Mouse (Mus musculus): Measurements from ENCODE around the gene Nf1. TPM values are rescaled to one million over a fixed set of nuclear protein-coding genes. Genes with fewer than 3 reads are reported as not detected.

The Nf1 gene
- polyA plus RNA-seq, 1 experiment from 2014 or later, result 1.3 TPM

GRCm38 (mm10) chr11:79323985-79324685, 15.4 kb upstream of the Nf1 start:
- no peak for ATAC-seq (ENCODE audit: low read depth)
- Histone ChIP-seq H3K27me3 (ENCODE audit: control insufficient read depth, insufficient read depth, low read depth, low read length) (no peaks in the 10 kb centered on the region), H3K9me3 (replicated peaks; ENCODE audit: control insufficient read depth, low read length) (no peaks in the 10 kb centered on the region), H3K36me3 (ENCODE audit: control insufficient read depth, insufficient read depth) (no peaks in the 10 kb centered on the region), H3K4me1 (ENCODE audit: control insufficient read depth, low read depth, low read length) (no peaks in the 10 kb centered on the region), H3K27ac (ENCODE audit: low read length) (no peak overlapping the region), H3K9ac (ENCODE audit: low read depth, low read length) (no peak overlapping the region), H3K4me2 (ENCODE audit: low read depth, low read length) (no peak overlapping the region), H3K4me3 (ENCODE audit: low read depth, low read length) (no peak overlapping the region)
- 69% methylated on average over 12 of the region's 12 CpGs for WGBS (ENCODE audit: insufficient replicate concordance)

DNA sequence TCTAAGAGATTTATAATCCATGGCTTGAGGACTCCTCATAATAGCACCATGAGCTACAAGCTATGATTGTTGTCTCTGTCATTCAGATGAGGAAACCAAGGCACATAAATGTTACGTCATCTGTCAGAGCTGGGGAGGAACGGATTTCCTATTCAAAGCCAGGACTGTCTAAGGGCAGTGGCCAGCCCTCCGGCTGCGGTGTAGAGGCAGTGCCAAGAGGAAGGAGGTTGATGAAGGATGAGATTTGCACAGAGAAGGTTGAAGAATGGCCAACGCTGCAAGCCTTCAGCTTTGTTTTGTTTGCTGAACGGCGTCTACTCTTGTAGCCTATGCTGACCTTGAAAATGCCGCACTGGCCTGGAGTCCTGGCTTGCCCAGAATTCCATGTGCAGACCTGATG, 13.8 kb upstream of the Nf1 start:
- Histone ChIP-seq H3K36me3 (ENCODE audit: control insufficient read depth, insufficient read depth) (no peaks in the 10 kb centered on the region), H3K27me3 (ENCODE audit: control insufficient read depth, insufficient read depth, low read depth, low read length) (no peaks in the 10 kb centered on the region), H3K9ac (ENCODE audit: low read depth, low read length) (no peak overlapping the region), H3K4me3 (ENCODE audit: low read depth, low read length) (no peak overlapping the region), H3K4me1 (ENCODE audit: control insufficient read depth, low read depth, low read length) (no peaks in the 10 kb centered on the region), H3K9me3 (replicated peaks; ENCODE audit: control insufficient read depth, low read length) (no peaks in the 10 kb centered on the region), H3K27ac (ENCODE audit: low read length) (no peak overlapping the region), H3K4me2 (ENCODE audit: low read depth, low read length) (no peak overlapping the region)
- 27% methylated on average over 8 of the region's 8 CpGs for WGBS (ENCODE audit: insufficient replicate concordance)
- no peak for ATAC-seq (ENCODE audit: low read depth)

DNA sequence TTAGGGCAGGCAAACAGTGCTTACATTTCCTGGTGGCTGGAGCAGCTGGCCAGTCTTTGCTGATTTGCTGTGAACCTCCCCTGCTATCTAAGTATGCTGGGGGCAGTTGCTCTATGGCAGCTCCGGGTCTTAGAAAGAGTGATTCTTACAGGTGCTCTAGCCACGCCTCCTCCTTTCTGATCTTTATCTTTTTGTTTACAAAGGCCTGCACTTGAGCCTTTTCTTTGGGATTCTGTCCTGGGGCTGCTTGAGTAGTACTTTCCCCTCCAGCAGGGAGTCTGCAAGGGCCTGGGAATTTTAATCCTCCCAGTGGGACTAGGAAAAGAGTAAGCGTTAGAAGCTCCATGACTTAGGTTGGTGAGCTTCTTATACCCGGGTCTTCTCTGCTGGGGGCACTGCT, 12.4 kb upstream of the Nf1 start:
- no peak overlapping the region for H3K9ac ChIP-seq (ENCODE audit: low read depth, low read length)
- H3K4me3 ChIP-seq (ENCODE audit: low read depth, low read length), result no peak overlapping the region
- WGBS (ENCODE audit: insufficient replicate concordance), result 47% methylated on average over 4 of the region's 4 CpGs
- H3K27ac ChIP-seq (ENCODE audit: low read length), result no peak overlapping the region
- no peaks in the 10 kb centered on the region for H3K4me1 ChIP-seq (ENCODE audit: control insufficient read depth, low read depth, low read length)
- H3K36me3 ChIP-seq (ENCODE audit: control insufficient read depth, insufficient read depth), result no peaks in the 10 kb centered on the region
- ATAC-seq (ENCODE audit: low read depth), result no peak
- no peaks in the 10 kb centered on the region for H3K9me3 ChIP-seq (replicated peaks; ENCODE audit: control insufficient read depth, low read length)
- H3K4me2 ChIP-seq (ENCODE audit: low read depth, low read length), result no peak overlapping the region
- no peaks in the 10 kb centered on the region for H3K27me3 ChIP-seq (ENCODE audit: control insufficient read depth, insufficient read depth, low read depth, low read length)

DNA sequence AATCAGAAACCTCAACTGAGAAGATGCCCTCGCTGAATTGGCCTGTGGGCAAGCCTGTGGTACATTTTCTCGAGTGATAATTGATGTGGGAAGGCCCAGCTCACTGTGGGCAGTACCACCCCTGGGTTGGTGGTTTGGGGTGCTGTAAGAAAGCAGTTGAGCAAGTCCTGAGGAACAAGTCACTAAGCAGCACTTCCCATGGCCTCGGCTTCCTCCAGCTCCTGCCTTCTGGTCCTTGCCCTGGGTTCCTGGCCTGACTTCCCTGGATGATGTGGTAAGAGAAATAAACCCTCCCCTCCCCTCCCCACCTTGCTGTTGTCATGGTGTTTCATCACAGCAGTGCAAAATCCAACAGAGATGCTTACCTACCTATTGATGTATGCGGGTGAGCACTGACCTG, 11.4 kb upstream of the Nf1 start:
- Histone ChIP-seq H3K9me3 (replicated peaks; ENCODE audit: control insufficient read depth, low read length) (no peaks in the 10 kb centered on the region), H3K27me3 (ENCODE audit: control insufficient read depth, insufficient read depth, low read depth, low read length) (no peaks in the 10 kb centered on the region), H3K9ac (ENCODE audit: low read depth, low read length) (no peak overlapping the region), H3K4me3 (ENCODE audit: low read depth, low read length) (no peak overlapping the region), H3K4me2 (ENCODE audit: low read depth, low read length) (no peak overlapping the region), H3K27ac (ENCODE audit: low read length) (no peak overlapping the region), H3K36me3 (ENCODE audit: control insufficient read depth, insufficient read depth) (no peaks in the 10 kb centered on the region), H3K4me1 (ENCODE audit: control insufficient read depth, low read depth, low read length) (no peaks in the 10 kb centered on the region; the same call in 1 of the 2 replicates)
- ATAC-seq (ENCODE audit: low read depth), result no peak
- WGBS (ENCODE audit: insufficient replicate concordance), result 59% methylated on average over 4 of the region's 4 CpGs

- H3K4me1 ChIP-seq (ENCODE audit: control insufficient read depth, low read depth, low read length), result no peaks in the 10 kb centered on the region; the same call in 1 of the 2 replicates
- H3K27me3 ChIP-seq (ENCODE audit: control insufficient read depth, insufficient read depth, low read depth, low read length), result no peaks in the 10 kb centered on the region
- no peaks in the 10 kb centered on the region for H3K36me3 ChIP-seq (ENCODE audit: control insufficient read depth, insufficient read depth)
- H3K27ac ChIP-seq (ENCODE audit: low read length), result no peak overlapping the region
- H3K9ac ChIP-seq (ENCODE audit: low read depth, low read length), result no peak overlapping the region
- no peak for ATAC-seq (ENCODE audit: low read depth)
- WGBS (ENCODE audit: insufficient replicate concordance), result 84% methylated on average over 1 of the region's 1 CpGs
- no peak overlapping the region for H3K4me2 ChIP-seq (ENCODE audit: low read depth, low read length)
- H3K9me3 ChIP-seq (replicated peaks; ENCODE audit: control insufficient read depth, low read length), result no peaks in the 10 kb centered on the region
- H3K4me3 ChIP-seq (ENCODE audit: low read depth, low read length), result no peak overlapping the region
Measured at GRCm38 (mm10) chr11:79329585-79329984, 9.9 kb upstream of the Nf1 start.

- no peak overlapping the region for H3K9ac ChIP-seq (ENCODE audit: low read depth, low read length)
- no peak overlapping the region for H3K4me3 ChIP-seq (ENCODE audit: low read depth, low read length)
- no peaks in the 10 kb centered on the region; the same call in 1 of the 2 replicates for H3K4me1 ChIP-seq (ENCODE audit: control insufficient read depth, low read depth, low read length)
- no peaks in the 10 kb centered on the region; the same call in 1 of the 2 replicates for H3K9me3 ChIP-seq (replicated peaks; ENCODE audit: control insufficient read depth, low read length)
- no peaks in the 10 kb centered on the region for H3K27me3 ChIP-seq (ENCODE audit: control insufficient read depth, insufficient read depth, low read depth, low read length)
- ATAC-seq (ENCODE audit: low read depth), result no peak
- no peaks in the 10 kb centered on the region for H3K36me3 ChIP-seq (ENCODE audit: control insufficient read depth, insufficient read depth)
- H3K27ac ChIP-seq (ENCODE audit: low read length), result no peak overlapping the region
- WGBS (ENCODE audit: insufficient replicate concordance), result 83% methylated on average over 6 of the region's 6 CpGs
- no peak overlapping the region for H3K4me2 ChIP-seq (ENCODE audit: low read depth, low read length)
Measured at GRCm38 (mm10) chr11:79335077-79335476, 4.4 kb upstream of the Nf1 start.

DNA sequence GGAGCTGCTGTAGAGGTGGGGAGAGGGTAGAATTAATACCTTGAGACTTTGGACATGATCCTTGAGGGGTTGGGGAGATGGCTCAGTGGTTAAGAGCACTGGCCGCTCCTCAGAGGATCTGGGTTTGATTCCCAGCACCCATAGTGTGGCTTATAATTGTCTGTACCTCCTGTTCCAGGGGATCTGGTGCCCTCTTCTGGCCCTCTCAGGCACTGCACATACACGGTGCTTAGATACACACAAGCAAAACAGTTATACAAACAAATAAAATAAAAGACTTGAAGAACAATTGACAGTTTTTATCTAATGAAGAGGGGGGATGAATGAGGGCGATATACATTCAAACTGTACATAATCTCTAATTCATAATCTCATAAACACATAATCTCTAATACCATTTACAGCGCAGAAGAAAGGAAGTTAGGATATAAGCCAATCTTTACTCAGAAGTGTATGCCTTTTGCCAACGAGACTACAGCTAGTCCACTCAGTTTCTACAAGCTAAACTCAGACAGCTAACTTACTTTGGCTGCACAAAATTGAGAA, 2.7 kb upstream of the Nf1 start:
- WGBS (ENCODE audit: insufficient replicate concordance), result 69% methylated on average over 5 of the region's 5 CpGs
- no peak for ATAC-seq (ENCODE audit: low read depth)
- H3K36me3 ChIP-seq (ENCODE audit: control insufficient read depth, insufficient read depth), result no peaks in the 10 kb centered on the region

DNA sequence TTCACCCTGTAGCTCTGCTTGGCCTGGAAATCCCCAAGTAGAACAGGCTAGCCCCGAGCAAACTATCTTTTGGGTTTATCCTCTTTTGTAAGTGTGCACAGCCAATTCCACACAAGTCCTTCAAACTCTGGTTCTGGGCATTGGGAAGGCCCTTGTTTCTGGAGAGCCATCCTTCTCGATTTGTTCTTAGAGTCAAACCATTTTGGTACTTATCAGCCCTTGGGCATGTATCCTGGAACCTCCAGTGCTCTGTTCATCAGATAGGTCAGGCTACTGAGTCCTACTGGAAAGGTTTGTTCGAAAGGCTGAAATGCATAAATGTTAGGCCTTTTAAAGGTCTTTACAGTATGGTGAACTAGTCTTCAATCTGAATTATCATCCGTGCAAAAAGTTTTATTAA, 872 bp upstream of the Nf1 start:
- Histone ChIP-seq H3K27ac (ENCODE audit: low read length) (no peak overlapping the region), H3K9me3 (replicated peaks; ENCODE audit: control insufficient read depth, low read length) (no peaks in the 10 kb centered on the region; the same call in 1 of the 2 replicates), H3K4me2 (ENCODE audit: low read depth, low read length) (peak overlapping the region; percentile 84), H3K4me1 (ENCODE audit: control insufficient read depth, low read depth, low read length) (peaks cover 6% of the 10 kb centered on the region), H3K9ac (ENCODE audit: low read depth, low read length) (no peak overlapping the region; the same call in 1 of the 2 replicates), H3K4me3 (ENCODE audit: low read depth, low read length) (peak overlapping the region; percentile 83), H3K36me3 (ENCODE audit: control insufficient read depth, insufficient read depth) (no peaks in the 10 kb centered on the region), H3K27me3 (ENCODE audit: control insufficient read depth, insufficient read depth, low read depth, low read length) (no peaks in the 10 kb centered on the region)
- ATAC-seq (ENCODE audit: low read depth), result no peak
- WGBS (ENCODE audit: insufficient replicate concordance), result 35% methylated on average over 4 of the region's 4 CpGs

More for the DNA sequence above, 2.7 kb upstream of the Nf1 start:
- H3K4me3 ChIP-seq (ENCODE audit: low read depth, low read length), result no peak overlapping the region
- peaks cover 6% of the 10 kb centered on the region for H3K4me1 ChIP-seq (ENCODE audit: control insufficient read depth, low read depth, low read length)
- H3K9me3 ChIP-seq (replicated peaks; ENCODE audit: control insufficient read depth, low read length), result no peaks in the 10 kb centered on the region; the same call in 1 of the 2 replicates
- H3K27ac ChIP-seq (ENCODE audit: low read length), result no peak overlapping the region
- H3K4me2 ChIP-seq (ENCODE audit: low read depth, low read length), result no peak overlapping the region
- no peaks in the 10 kb centered on the region for H3K27me3 ChIP-seq (ENCODE audit: control insufficient read depth, insufficient read depth, low read depth, low read length)
- H3K9ac ChIP-seq (ENCODE audit: low read depth, low read length), result no peak overlapping the region

All from liver, embryonic 16.5 days (tissue).